18 mouse cellular contexts compared by ENCODE assay signal in the genomic region with DNA sequence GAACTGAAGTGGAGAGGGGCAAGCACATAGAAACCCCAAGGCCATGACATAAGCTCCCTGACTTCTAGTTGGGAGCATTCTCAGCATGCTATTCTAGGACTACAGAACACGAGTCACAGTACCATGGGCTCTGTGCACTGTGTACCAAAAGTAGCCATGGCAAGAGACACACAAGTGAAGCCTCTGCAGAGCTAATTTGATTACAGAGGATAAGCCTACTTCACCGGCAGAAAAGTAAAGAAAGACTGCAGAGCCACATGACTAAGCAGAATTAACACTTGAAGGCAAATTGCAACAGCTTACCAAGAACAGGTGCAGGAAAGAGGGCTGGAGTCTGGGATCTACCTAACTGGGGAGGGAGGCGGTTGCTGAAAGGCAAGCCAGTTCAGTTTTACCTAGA.
DNase-seq lines count a peak whose midpoint lies in the region; ATAC-seq and TF ChIP-seq lines count a peak whose summit lies in the region.
"Had no signal": no experiment of that assay in that cellular context is flagged by ENCODE, and none has a peak within 500 bp of the region (broad histone marks: within the 10 kb centered on the region; RNA-seq: fewer than 3 reads in every experiment).

No protein-coding gene starts in this region.

- no peak overlapping the region for H3K9ac ChIP-seq in intestine, embryonic 14.5 days (ENCODE audit: low read length)
- H3K9ac ChIP-seq in hindbrain, postnatal 0 days (replicated peaks; ENCODE audit: low read length) = no peak overlapping the region
- H3K9ac ChIP-seq: embryonic facial prominence, embryonic 13.5 days; hindbrain, embryonic 14.5 days; liver, postnatal 0 days had no signal

- no peaks in the 10 kb centered on the region for H3K36me3 ChIP-seq in intestine, embryonic 14.5 days (ENCODE audit: control insufficient read depth, insufficient read depth, low read length)
- H3K36me3 ChIP-seq in hindbrain, postnatal 0 days (ENCODE audit: insufficient read depth, low read length) = no peaks in the 10 kb centered on the region
- H3K36me3 ChIP-seq: embryonic facial prominence, embryonic 13.5 days; heart, embryonic 10.5 days had no signal

- peak; percentile 22 for DNase-seq in thymus, postnatal 0 days (ENCODE audit: low spot score)
- no peak for DNase-seq in thymus, postnatal 14 days
- DNase-seq in intestine, embryonic 14.5 days (ENCODE audit: low spot score) = peak; percentile 41
- peak; percentile 60 for DNase-seq in lung, postnatal 36 days
- DNase-seq in hindbrain, postnatal 0 days (ENCODE audit: low spot score) = no peak
- DNase-seq in urinary bladder, postnatal 10 days (ENCODE audit: low spot score) = no peak
- no peak for DNase-seq in spleen, postnatal 14 days (ENCODE audit: low spot score in 2 of 2)
- DNase-seq: adrenal gland, adult 8-10 months; cerebellum, adult 18-20 months; gastrocnemius, postnatal 25 days; kidney, postnatal 4 days; liver, postnatal 0 days; midbrain, embryonic 14.5 days; thymus, adult 2 months had no signal

- H3K4me3 ChIP-seq in intestine, embryonic 14.5 days (ENCODE audit: low read depth, low read length) = no peak overlapping the region
- H3K4me3 ChIP-seq in hindbrain, postnatal 0 days (ENCODE audit: low read length) = no peak overlapping the region
- H3K4me3 ChIP-seq: embryonic facial prominence, embryonic 13.5 days; heart, embryonic 10.5 days had no signal

- H3K4me2 ChIP-seq in intestine, embryonic 14.5 days (ENCODE audit: low read length) = no peak overlapping the region
- no peak overlapping the region for H3K4me2 ChIP-seq in hindbrain, postnatal 0 days (ENCODE audit: low read depth, low read length)
- H3K4me2 ChIP-seq: embryonic facial prominence, embryonic 13.5 days; hindbrain, embryonic 14.5 days had no signal

- no peaks in the 10 kb centered on the region for H3K9me3 ChIP-seq in intestine, embryonic 14.5 days (ENCODE audit: control insufficient read depth, low read length)
- H3K9me3 ChIP-seq in hindbrain, postnatal 0 days (ENCODE audit: low read length) = no peaks in the 10 kb centered on the region
- H3K9me3 ChIP-seq: embryonic facial prominence, embryonic 13.5 days; heart, embryonic 10.5 days had no signal

- no peaks in the 10 kb centered on the region for H3K27me3 ChIP-seq in intestine, embryonic 14.5 days (replicated peaks; ENCODE audit: control insufficient read depth, insufficient read depth, low read length)
- no peaks in the 10 kb centered on the region for H3K27me3 ChIP-seq in hindbrain, postnatal 0 days (ENCODE audit: insufficient read depth, low read length)
- H3K27me3 ChIP-seq: embryonic facial prominence, embryonic 13.5 days had no signal

- peaks cover 8% of the 10 kb centered on the region for H3K4me1 ChIP-seq in intestine, embryonic 14.5 days (replicated peaks; ENCODE audit: control insufficient read depth, insufficient read depth, low read length)
- H3K4me1 ChIP-seq in hindbrain, postnatal 0 days (ENCODE audit: insufficient read depth, low read length) = no peaks in the 10 kb centered on the region
- H3K4me1 ChIP-seq: embryonic facial prominence, embryonic 13.5 days; heart, embryonic 10.5 days had no signal

- TF ChIP-seq CTCF in hindbrain, postnatal 0 days (IDR thresholded peaks at IDR 0.05; ENCODE audit: low read depth) = no peak

- 45% methylated on average over 3 of the region's 3 CpGs for WGBS in intestine, embryonic 14.5 days
- WGBS in hindbrain, postnatal 0 days = 65% methylated on average over 3 of the region's 3 CpGs

- H3K27ac ChIP-seq in intestine, embryonic 14.5 days (ENCODE audit: low read depth) = no peak overlapping the region
- H3K27ac ChIP-seq in hindbrain, postnatal 0 days = no peak overlapping the region
- H3K27ac ChIP-seq: embryonic facial prominence, embryonic 13.5 days; heart, embryonic 10.5 days; hindbrain, embryonic 14.5 days had no signal

- no peak for ATAC-seq in intestine, embryonic 14.5 days (replicated peaks; ENCODE audit: low FRiP score, low TSS enrichment, low read depth)
- no peak for ATAC-seq in hindbrain, postnatal 0 days
- ATAC-seq: CD4-positive, CD25-positive, alpha-beta regulatory T cell, adult 4 months had no signal

Comparison
In these comparisons a context has a peak if more than half of its experiments do, and no peak if none do; other contexts are left out.
1. DNase-seq: peak in thymus, postnatal 0 days (single experiment), intestine, embryonic 14.5 days (single experiment) and lung, postnatal 36 days (single experiment); none in thymus, postnatal 14 days (single experiment), hindbrain, postnatal 0 days (single experiment), urinary bladder, postnatal 10 days (single experiment) and spleen, postnatal 14 days (0 of 2).